Mouse (Mus musculus): ENCODE data around the gene Fezf1. TPM values are rescaled to one million over a fixed set of nuclear protein-coding genes. Genes with fewer than 3 reads are reported as not detected.

The Fezf1 gene
- polyA plus RNA-seq, 1 experiment from 2014 or later = not detected

DNA sequence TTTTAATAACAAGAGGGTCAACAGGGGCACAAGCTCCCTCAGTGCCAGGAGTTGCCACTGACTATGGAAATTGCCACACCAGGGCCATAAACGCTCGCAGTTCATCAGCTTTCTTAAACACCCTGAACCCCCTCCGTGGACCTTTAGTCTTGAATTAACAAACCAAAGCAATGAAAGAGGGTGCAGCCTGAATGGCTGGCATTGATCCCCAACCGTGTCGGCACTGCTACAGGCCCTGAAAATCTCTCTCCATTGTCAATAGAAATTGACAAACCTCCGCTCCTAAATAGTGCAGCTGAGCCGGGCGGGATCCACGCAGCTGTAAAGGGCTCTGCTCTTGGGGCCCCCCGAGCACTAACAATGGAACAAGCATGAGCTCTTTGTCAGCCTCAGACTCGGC is 24.8 kb upstream of the Fezf1 start:
- H3K4me3 ChIP-seq (ENCODE audit: low read depth, low read length) = no peak overlapping the region
- H3K27ac ChIP-seq (ENCODE audit: low read depth, low read length) = no peak overlapping the region
- no peaks in the 10 kb centered on the region for H3K9me3 ChIP-seq (ENCODE audit: control insufficient read depth)
- no peaks in the 10 kb centered on the region for H3K27me3 ChIP-seq (replicated peaks; ENCODE audit: control insufficient read depth, insufficient read depth, low read length)
- no peak for TF ChIP-seq CTCF (IDR thresholded peaks at IDR 0.05; ENCODE audit: low read depth)
- no peaks in the 10 kb centered on the region for H3K4me1 ChIP-seq (replicated peaks; ENCODE audit: control insufficient read depth, insufficient read depth, low read length)
- H3K36me3 ChIP-seq (ENCODE audit: control insufficient read depth, insufficient read depth) = no peaks in the 10 kb centered on the region
- 3% methylated on average over 11 of the region's 11 CpGs for WGBS
- ATAC-seq = no peak
- H3K9ac ChIP-seq (ENCODE audit: low read depth, low read length) = no peak overlapping the region
- H3K4me2 ChIP-seq (replicated peaks; ENCODE audit: low read depth) = no peak overlapping the region

DNA sequence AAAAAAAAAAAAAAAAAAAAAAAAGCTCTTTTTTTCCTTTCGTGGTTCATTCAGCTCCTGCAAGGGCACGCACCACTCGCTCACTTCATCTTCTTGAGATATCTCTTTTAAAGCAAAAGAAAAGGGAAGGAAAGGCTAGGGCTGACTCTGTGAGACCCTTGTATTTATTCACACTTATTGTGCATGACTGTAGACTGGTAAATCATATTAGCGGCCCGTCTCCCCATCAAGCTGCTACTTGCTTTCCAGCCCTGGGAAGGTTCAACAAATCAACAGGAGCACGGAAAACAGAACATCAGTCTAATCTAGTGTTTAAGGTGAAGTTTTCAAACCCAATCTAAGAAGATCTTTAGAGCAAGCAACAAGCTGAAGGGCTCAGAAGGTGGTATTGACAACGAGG is 24.4 kb upstream of the Fezf1 start:
- Histone ChIP-seq H3K4me2 (replicated peaks; ENCODE audit: low read depth) (no peak overlapping the region), H3K27me3 (replicated peaks; ENCODE audit: control insufficient read depth, insufficient read depth, low read length) (no peaks in the 10 kb centered on the region), H3K9me3 (ENCODE audit: control insufficient read depth) (no peaks in the 10 kb centered on the region), H3K36me3 (ENCODE audit: control insufficient read depth, insufficient read depth) (no peaks in the 10 kb centered on the region), H3K27ac (ENCODE audit: low read depth, low read length) (no peak overlapping the region), H3K4me3 (ENCODE audit: low read depth, low read length) (no peak overlapping the region), H3K9ac (ENCODE audit: low read depth, low read length) (no peak overlapping the region), H3K4me1 (replicated peaks; ENCODE audit: control insufficient read depth, insufficient read depth, low read length) (no peaks in the 10 kb centered on the region)
- no peak for TF ChIP-seq CTCF (IDR thresholded peaks at IDR 0.05; ENCODE audit: low read depth)
- ATAC-seq = no peak
- WGBS = 34% methylated on average over 7 of the region's 7 CpGs

DNA sequence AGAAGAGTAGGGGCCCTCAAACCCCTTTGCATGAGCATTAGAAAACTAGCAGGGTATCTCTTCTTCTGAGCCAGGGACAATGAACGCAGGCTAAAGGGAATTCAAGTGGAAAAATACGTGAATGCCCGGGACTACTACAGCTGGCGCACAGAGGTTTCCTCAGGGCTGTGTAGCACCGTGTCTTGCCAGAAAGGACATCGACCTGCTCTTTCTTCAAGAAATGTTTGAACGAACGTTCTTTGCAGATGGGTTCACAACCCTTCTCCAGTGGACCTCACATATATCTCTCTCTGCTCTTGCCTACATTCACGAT is 12.5 kb upstream of the Fezf1 start:
- Histone ChIP-seq H3K9ac (ENCODE audit: low read depth, low read length) (no peak overlapping the region), H3K4me1 (replicated peaks; ENCODE audit: control insufficient read depth, insufficient read depth, low read length) (no peaks in the 10 kb centered on the region), H3K9me3 (ENCODE audit: control insufficient read depth) (no peaks in the 10 kb centered on the region), H3K36me3 (ENCODE audit: control insufficient read depth, insufficient read depth) (no peaks in the 10 kb centered on the region), H3K27me3 (replicated peaks; ENCODE audit: control insufficient read depth, insufficient read depth, low read length) (peaks cover 58% of the 10 kb centered on the region), H3K27ac (ENCODE audit: low read depth, low read length) (no peak overlapping the region), H3K4me2 (replicated peaks; ENCODE audit: low read depth) (no peak overlapping the region), H3K4me3 (ENCODE audit: low read depth, low read length) (no peak overlapping the region)
- WGBS = 3% methylated on average over 9 of the region's 9 CpGs
- no peak for ATAC-seq
- TF ChIP-seq CTCF (IDR thresholded peaks at IDR 0.05; ENCODE audit: low read depth) = no peak

DNA sequence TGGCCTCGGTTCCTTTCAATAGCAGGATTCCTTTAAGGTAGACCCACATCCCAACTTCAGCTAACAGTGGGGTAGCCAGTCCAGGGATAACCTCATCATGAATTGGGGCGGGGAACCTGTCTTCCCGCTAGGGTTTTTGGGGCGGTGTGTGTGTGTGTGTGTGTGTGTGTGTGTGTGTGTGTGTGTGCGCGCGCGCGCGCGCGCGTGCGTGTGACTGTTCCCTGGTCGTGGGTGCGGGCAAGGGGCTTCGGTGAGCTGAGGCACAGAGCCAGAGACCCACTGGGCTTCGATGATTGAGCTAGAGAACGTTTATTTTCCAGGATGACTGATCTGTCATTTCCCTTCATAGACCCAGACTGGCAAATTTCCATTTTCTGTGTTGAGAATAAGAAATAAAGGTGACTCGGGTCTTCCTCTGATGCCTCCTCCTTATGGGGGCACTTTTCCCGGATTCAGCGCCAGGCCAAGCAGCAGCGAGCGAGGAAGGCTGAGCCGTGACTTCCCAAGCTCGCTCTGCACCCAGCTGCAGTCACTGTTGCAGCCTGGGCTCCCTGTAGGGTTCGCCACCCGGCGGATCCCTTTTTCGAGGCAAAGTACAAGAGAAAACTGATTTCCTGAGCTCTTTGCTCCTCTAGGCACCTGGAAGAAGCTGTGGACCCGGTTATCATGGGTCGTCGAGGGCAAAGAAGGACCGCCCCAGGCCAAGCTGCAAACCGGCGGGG is 12.0 kb upstream of the Fezf1 start:
- Histone ChIP-seq H3K27ac (ENCODE audit: low read depth, low read length) (no peak overlapping the region), H3K27me3 (replicated peaks; ENCODE audit: control insufficient read depth, insufficient read depth, low read length) (peaks cover 64% of the 10 kb centered on the region), H3K36me3 (ENCODE audit: control insufficient read depth, insufficient read depth) (no peaks in the 10 kb centered on the region), H3K9me3 (ENCODE audit: control insufficient read depth) (no peaks in the 10 kb centered on the region), H3K9ac (ENCODE audit: low read depth, low read length) (no peak overlapping the region), H3K4me2 (replicated peaks; ENCODE audit: low read depth) (no peak overlapping the region), H3K4me1 (replicated peaks; ENCODE audit: control insufficient read depth, insufficient read depth, low read length) (no peaks in the 10 kb centered on the region), H3K4me3 (ENCODE audit: low read depth, low read length) (no peak overlapping the region)
- WGBS = 5% methylated on average over 36 of the region's 36 CpGs
- TF ChIP-seq CTCF (IDR thresholded peaks at IDR 0.05; ENCODE audit: low read depth) = no peak
- no peak for ATAC-seq

DNA sequence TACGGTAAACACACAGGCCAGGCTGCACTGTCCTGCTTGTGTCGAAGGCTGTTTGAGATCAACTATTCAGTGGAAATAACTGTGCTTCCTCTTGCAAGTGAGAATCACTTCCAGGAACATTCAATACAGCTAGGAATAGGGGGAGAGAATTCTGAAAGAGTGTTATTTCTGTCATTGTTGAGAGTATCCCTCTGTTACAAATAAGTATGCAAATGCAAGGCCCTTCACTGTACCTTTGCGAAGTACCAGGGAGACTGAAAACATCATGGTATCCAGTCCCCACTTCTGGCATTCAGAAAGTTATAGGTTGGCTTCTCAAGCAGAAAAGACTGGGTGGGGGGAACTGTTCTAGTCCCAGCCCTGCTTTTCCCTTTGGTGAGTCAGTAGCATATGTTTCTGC is 9.8 kb upstream of the Fezf1 start:
- Histone ChIP-seq H3K27me3 (replicated peaks; ENCODE audit: control insufficient read depth, insufficient read depth, low read length) (peaks cover 80% of the 10 kb centered on the region), H3K4me3 (ENCODE audit: low read depth, low read length) (no peak overlapping the region), H3K27ac (ENCODE audit: low read depth, low read length) (no peak overlapping the region), H3K9me3 (ENCODE audit: control insufficient read depth) (no peaks in the 10 kb centered on the region), H3K4me2 (replicated peaks; ENCODE audit: low read depth) (no peak overlapping the region), H3K4me1 (replicated peaks; ENCODE audit: control insufficient read depth, insufficient read depth, low read length) (no peaks in the 10 kb centered on the region), H3K36me3 (ENCODE audit: control insufficient read depth, insufficient read depth) (no peaks in the 10 kb centered on the region), H3K9ac (ENCODE audit: low read depth, low read length) (no peak overlapping the region)
- no peak for TF ChIP-seq CTCF (IDR thresholded peaks at IDR 0.05; ENCODE audit: low read depth)
- WGBS = 24% methylated on average over 3 of the region's 3 CpGs
- no peak for ATAC-seq

DNA sequence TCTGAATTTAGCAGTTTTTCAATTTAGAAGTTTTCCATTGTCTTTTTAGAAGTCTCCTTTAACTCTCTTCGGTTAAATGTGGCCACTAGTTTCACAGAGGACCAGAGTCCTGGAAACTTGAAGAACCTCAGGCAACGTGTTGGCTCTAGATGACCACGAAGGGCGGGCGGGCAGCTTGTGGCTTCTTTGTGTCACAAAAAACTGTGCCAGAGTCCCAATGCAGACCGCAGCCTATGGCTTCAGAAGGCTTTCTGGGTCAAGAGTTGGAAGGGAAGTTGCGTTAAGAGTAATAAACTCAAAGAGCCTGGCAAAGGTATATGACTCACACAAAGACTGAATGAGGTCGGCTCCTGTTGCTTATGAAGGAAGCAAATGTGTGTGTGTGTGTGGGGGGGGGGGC is 7.0 kb upstream of the Fezf1 start:
- Histone ChIP-seq H3K4me2 (replicated peaks; ENCODE audit: low read depth) (no peak overlapping the region), H3K4me1 (replicated peaks; ENCODE audit: control insufficient read depth, insufficient read depth, low read length) (no peaks in the 10 kb centered on the region)
- no peak for ATAC-seq

DNA sequence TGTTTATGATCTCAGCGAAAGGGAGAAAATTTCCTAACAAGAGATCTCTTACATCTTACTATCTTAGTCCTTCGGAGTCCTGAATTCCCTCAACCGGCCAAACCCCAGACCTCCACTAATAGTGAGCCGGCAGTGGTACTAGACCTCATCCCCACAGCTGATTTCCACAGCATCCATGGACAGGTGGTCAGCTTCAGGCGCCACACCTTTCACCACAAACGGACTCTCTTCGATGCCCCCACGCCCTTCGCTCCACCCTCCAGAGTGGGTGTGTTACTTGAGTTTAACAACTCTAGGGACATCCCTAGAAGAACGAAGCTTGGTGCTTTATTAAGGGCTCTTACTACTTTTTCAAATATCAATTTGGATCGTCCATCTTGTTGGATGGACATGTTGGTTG is 6.5 kb upstream of the Fezf1 start:
- Histone ChIP-seq H3K9me3 (ENCODE audit: control insufficient read depth) (no peaks in the 10 kb centered on the region), H3K4me2 (replicated peaks; ENCODE audit: low read depth) (no peak overlapping the region), H3K27me3 (replicated peaks; ENCODE audit: control insufficient read depth, insufficient read depth, low read length) (peaks cover 87% of the 10 kb centered on the region), H3K9ac (ENCODE audit: low read depth, low read length) (no peak overlapping the region), H3K4me1 (replicated peaks; ENCODE audit: control insufficient read depth, insufficient read depth, low read length) (no peaks in the 10 kb centered on the region), H3K27ac (ENCODE audit: low read depth, low read length) (no peak overlapping the region), H3K36me3 (ENCODE audit: control insufficient read depth, insufficient read depth) (no peaks in the 10 kb centered on the region), H3K4me3 (ENCODE audit: low read depth, low read length) (no peak overlapping the region)
- no peak for TF ChIP-seq CTCF (IDR thresholded peaks at IDR 0.05; ENCODE audit: low read depth)
- no peak for ATAC-seq
- 4% methylated on average over 11 of the region's 11 CpGs for WGBS

More for the DNA sequence above, 7.0 kb upstream of the Fezf1 start:
- TF ChIP-seq CTCF (IDR thresholded peaks at IDR 0.05; ENCODE audit: low read depth) = no peak
- H3K36me3 ChIP-seq (ENCODE audit: control insufficient read depth, insufficient read depth) = no peaks in the 10 kb centered on the region
- no peak overlapping the region for H3K27ac ChIP-seq (ENCODE audit: low read depth, low read length)
- H3K9ac ChIP-seq (ENCODE audit: low read depth, low read length) = no peak overlapping the region
- H3K27me3 ChIP-seq (replicated peaks; ENCODE audit: control insufficient read depth, insufficient read depth, low read length) = peaks cover 87% of the 10 kb centered on the region
- H3K9me3 ChIP-seq (ENCODE audit: control insufficient read depth) = no peaks in the 10 kb centered on the region
- no peak overlapping the region for H3K4me3 ChIP-seq (ENCODE audit: low read depth, low read length)
- 2% methylated on average over 8 of the region's 8 CpGs for WGBS
